Mouse (Mus musculus) megakaryocyte, embryonic 14.5 days (primary cell): ENCODE data around the gene Zscan29. TPM values are rescaled to one million over a fixed set of nuclear protein-coding genes. Genes with fewer than 3 reads are reported as not detected.
"Not testable (repeated sequence)": the region's sequence is repeated elsewhere in the genome, so short reads cannot be mapped to it uniquely, and the experiment has no call there.

Experiments
- H3K27me3 ChIP-seq: replicated peaks from 2 replicates; pipeline ENCODE3; 2012; ENCODE audit warnings: inconsistent platforms
- H3K36me3 ChIP-seq: replicated peaks from 2 replicates; pipeline ENCODE3; 2012; ENCODE audit warnings: low read length, inconsistent platforms, mixed read lengths
- H3K4me1 ChIP-seq: 2 replicates; pipeline ENCODE4 v1.6.1; 2012; ENCODE audit warnings: inconsistent platforms
- H3K4me3 ChIP-seq: replicated peaks from 2 replicates; pipeline ENCODE3; 2012; ENCODE audit warnings: moderate library complexity, mild to moderate bottlenecking, inconsistent platforms
- H3K9me3 ChIP-seq: 2 replicates; pipeline ENCODE4 v1.6.1; 2012; ENCODE audit warnings: inconsistent platforms
- FLI1 ChIP-seq: IDR thresholded peaks from 2 replicates; pipeline ENCODE4 v1.6.1; 2012; ENCODE audit warnings: low read length, inconsistent platforms, mixed read lengths
- GATA1 ChIP-seq: IDR thresholded peaks from 3 replicates; pipeline ENCODE4 v1.6.1; 2012; ENCODE audit warnings: mixed read lengths, low read length, inconsistent platforms, borderline replicate concordance
- polyA plus RNA-seq: library from polyadenylated mRNA; stranded (reverse); fragments of >175 nt; gene quantifications from 2 replicates; pipeline ENCODE4 v1.2.3, GENCODE M21; 2012; ENCODE audit warnings: low replicate concordance; ENCODE audit not compliant: insufficient read depth

Gene Zscan29
- polyA plus RNA-seq, 1 experiment: 5.5 TPM

GRCm38 (mm10) chr2:121139266-121140017 is 31.5 kb downstream of the Zscan29 start:
- peak overlapping the region; percentile 94 for H3K4me3 ChIP-seq
- H3K9me3 ChIP-seq: peaks cover 3% of the 10 kb centered on the region; the same call in 1 of the 2 replicates
- H3K4me1 ChIP-seq: peaks cover 35% of the 10 kb centered on the region
- peaks cover 30% of the 10 kb centered on the region for H3K36me3 ChIP-seq
- no peaks in the 10 kb centered on the region for H3K27me3 ChIP-seq
- no peak for TF ChIP-seq FLI1

- no peak for TF ChIP-seq FLI1
- no peak for TF ChIP-seq GATA1
- Histone ChIP-seq H3K36me3 (peaks cover 16% of the 10 kb centered on the region), H3K4me1 (peaks cover 38% of the 10 kb centered on the region), H3K27me3 (peaks cover 2% of the 10 kb centered on the region), H3K4me3 (no peak overlapping the region), H3K9me3 (peaks cover 3% of the 10 kb centered on the region; the same call in 1 of the 2 replicates)
These were observed 33.6 kb downstream of the Zscan29 start for GRCm38 (mm10) chr2:121137371-121137770.

GRCm38 (mm10) chr2:121132822-121133221 is 38.1 kb downstream of the Zscan29 start:
- TF ChIP-seq FLI1 (no peak), GATA1 (no peak)
- Histone ChIP-seq H3K36me3 (peaks cover 3% of the 10 kb centered on the region), H3K27me3 (peaks cover 2% of the 10 kb centered on the region), H3K4me3 (no peak overlapping the region), H3K4me1 (peaks cover 16% of the 10 kb centered on the region; the same call in 1 of the 2 replicates), H3K9me3 (peaks cover 3% of the 10 kb centered on the region; the same call in 1 of the 2 replicates)

DNA sequence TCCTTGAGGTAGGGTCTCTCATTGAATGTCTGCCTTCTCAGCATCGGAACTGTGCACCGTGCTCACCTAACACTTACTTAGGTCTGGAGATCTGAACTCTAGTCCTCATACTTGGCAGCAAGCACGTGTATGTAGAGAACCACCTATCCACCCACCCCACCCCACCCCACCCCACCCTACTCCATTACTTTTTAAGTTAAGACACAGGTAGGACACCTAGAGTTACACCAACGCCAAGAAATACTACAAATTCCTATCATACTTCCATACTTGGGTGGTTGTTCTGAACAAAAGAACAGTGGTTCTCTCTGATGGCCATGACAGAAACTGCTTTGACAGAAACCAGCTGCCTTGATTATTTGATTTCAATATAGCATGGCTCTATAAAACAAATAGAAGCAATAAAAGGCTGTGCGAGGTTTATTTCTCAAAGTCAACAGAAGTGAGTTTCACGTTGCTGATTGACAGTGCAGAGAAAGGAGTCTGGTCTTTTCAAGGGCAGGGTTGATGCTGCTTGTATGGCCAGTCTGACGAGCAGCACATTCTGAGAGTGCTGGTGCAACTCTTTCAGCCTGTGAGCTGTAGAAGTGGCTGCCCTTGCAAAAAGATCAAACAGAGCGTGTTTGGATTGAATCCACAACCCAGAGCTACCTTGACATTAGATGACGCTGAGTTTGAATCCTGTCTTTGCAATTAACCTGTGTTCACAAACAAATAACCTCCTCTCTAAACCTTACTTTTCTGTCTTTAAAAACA is 41.9 kb downstream of the Zscan29 start:
- TF ChIP-seq FLI1: no peak
- TF ChIP-seq GATA1: no peak
- peaks cover 6% of the 10 kb centered on the region for H3K27me3 ChIP-seq

DNA sequence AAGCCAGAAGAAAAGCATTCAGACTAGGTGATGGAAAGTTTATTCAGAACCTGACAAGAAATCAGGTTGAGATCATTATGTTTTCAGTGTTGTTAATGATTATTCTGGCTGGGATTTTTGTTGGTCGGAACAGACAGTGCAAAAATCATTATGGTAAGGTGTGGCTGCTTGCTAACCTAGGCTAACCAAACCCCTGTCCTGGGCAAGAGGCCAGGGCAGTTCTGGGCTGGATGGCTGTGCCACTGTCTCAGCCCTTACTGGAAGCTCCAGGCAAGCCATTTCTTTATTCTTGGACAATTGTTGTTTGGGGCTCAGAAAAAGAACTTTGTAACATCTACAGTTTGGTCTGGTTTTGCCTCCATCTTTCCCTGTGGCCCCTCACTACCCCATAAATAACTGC is 43.4 kb downstream of the Zscan29 start:
- H3K4me3 ChIP-seq: no peak overlapping the region
- peaks cover 16% of the 10 kb centered on the region for H3K4me1 ChIP-seq
- peaks cover 5% of the 10 kb centered on the region for H3K27me3 ChIP-seq
- no peak for TF ChIP-seq FLI1
- no peak for TF ChIP-seq GATA1
- no peaks in the 10 kb centered on the region for H3K36me3 ChIP-seq
- no peaks in the 10 kb centered on the region for H3K9me3 ChIP-seq

More for the DNA sequence above, 41.9 kb downstream of the Zscan29 start:
- Histone ChIP-seq H3K4me1 (peaks cover 20% of the 10 kb centered on the region), H3K4me3 (no peak overlapping the region), H3K9me3 (no peaks in the 10 kb centered on the region), H3K36me3 (no peaks in the 10 kb centered on the region)

DNA sequence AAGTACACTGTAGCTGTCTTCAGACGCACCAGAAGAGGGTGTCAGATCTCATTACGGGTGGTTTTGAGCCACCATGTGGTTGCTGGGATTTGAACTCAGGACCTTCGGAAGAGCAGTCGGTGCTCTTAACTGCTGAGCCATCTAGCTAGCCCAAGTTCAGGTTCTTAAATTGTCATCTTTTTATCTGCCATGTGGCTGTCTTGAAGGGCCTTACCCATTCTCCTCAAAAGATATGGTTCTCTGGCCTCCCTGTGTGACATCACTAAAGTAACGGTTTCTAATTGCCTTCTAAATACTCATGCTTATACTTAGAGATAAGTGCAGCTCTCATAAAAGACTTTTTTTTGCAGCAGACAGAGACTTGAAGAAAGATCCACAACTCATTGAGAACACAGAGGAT is 44.6 kb downstream of the Zscan29 start:
- H3K36me3 ChIP-seq, H3K9me3 ChIP-seq, H3K4me3 ChIP-seq, H3K27me3 ChIP-seq: not testable (repeated sequence)
- H3K4me1 ChIP-seq: peaks cover 16% of the 10 kb centered on the region

DNA sequence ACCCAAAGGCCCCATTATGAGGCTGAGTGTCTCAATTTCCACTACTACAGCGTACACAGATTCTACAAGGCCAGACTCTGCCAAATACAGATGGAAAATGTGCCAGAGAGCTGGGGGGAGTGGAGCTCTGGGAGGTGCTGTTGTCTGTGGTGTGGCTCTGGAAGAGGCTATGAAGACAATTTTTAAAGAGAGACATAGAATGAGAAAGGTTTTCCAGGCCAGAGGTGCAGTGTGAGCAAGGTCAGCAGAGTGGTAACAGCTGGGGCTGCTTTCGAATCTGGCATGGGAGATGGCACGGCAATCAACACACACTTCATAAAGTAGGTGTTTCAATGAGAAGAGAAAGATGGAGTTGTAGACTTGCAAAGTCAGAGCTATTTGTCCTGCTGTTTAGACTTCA is 51.7 kb downstream of the Zscan29 start:
- Histone ChIP-seq H3K9me3 (no peaks in the 10 kb centered on the region), H3K27me3 (peaks cover 27% of the 10 kb centered on the region), H3K4me1 (peaks cover under 1% of the 10 kb centered on the region; the same call in 1 of the 2 replicates), H3K4me3 (no peak overlapping the region), H3K36me3 (no peaks in the 10 kb centered on the region)
- TF ChIP-seq GATA1 (no peak), FLI1 (no peak)

DNA sequence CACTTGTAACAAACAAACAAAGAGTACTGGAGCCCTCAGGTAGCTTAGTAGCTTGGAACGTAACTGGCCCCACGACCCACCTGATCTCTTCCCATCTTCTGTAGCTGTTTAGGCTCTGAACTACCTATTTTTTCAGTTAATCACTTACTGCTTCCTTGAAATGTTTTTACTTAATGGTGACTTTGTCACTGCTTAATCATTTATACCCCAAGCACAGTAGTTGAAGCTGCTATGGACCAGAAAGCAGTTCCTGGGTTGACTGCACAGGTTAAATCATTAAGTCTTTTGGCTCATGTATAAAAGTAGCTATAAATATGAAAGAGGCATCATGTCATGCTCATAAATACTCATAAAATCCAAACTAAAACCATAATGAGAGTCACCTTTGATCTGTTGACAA is 55.5 kb downstream of the Zscan29 start:
- no peaks in the 10 kb centered on the region for H3K4me1 ChIP-seq
- no peak for TF ChIP-seq GATA1
- no peak for TF ChIP-seq FLI1
- no peaks in the 10 kb centered on the region for H3K36me3 ChIP-seq
- no peaks in the 10 kb centered on the region for H3K9me3 ChIP-seq
- peaks cover 40% of the 10 kb centered on the region for H3K27me3 ChIP-seq
- no peak overlapping the region for H3K4me3 ChIP-seq

DNA sequence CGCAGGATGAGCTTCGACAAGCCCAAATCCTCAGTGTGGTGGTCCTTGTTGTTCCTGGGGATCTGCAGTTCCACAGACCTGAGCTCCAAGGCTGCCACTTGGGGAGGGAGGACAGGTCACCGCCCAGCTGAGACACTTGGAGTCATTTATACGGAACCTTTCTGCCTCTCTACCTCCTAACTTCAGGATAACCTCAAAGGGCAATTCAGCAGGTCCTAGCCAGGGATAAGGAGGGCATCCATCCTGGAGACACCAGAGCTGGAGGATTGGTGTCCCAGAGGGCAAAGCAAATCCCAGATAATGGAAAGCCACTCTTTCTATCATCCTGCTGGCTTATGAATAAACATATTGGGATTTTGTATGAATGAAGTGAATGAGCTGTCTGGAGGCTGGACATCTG is 61.2 kb downstream of the Zscan29 start, which contains the start of gene Tgm7:
Gene Tgm7, minus strand, starts transcription at position 101 of the 400 bp plus-strand sequence.
- no peaks in the 10 kb centered on the region for H3K4me1 ChIP-seq
- H3K27me3 ChIP-seq: peaks cover 27% of the 10 kb centered on the region
- H3K36me3 ChIP-seq: no peaks in the 10 kb centered on the region
- H3K4me3 ChIP-seq: no peak within 1 kb of the TSS
- no peaks in the 10 kb centered on the region for H3K9me3 ChIP-seq
- TF ChIP-seq FLI1: no peak
- no peak for TF ChIP-seq GATA1

Other genes with a start within 250 kb of the Zscan29 start
- gene Ubr1, start 200.4 kb downstream of the Zscan29 start, polyA plus RNA-seq: 3.7 TPM in 1 of 2 replicates, not detected in the other
- gene Tmem62, start 194.1 kb downstream of the Zscan29 start, polyA plus RNA-seq: 0.64 and 1.4 TPM in 2 replicates
- 3.2 and 12.3 TPM in 2 replicates for gene Ccndbp1, start 162.7 kb downstream of the Zscan29 start, polyA plus RNA-seq
- gene Epb42, start 134.1 kb downstream of the Zscan29 start, polyA plus RNA-seq: 2.6 TPM in 1 of 2 replicates, not detected in the other
- 0.03 TPM in 1 of 2 replicates, not detected in the other for gene Tgm5, start 85.3 kb downstream of the Zscan29 start, polyA plus RNA-seq
- not detected in 2 replicates for gene Tgm7, start 61.3 kb downstream of the Zscan29 start, polyA plus RNA-seq
- 1.7 and 1.9 TPM in 2 replicates for gene Adal, start 30.7 kb downstream of the Zscan29 start, polyA plus RNA-seq
- gene Lcmt2, start 30.5 kb downstream of the Zscan29 start, polyA plus RNA-seq: 2.6 and 3.3 TPM in 2 replicates
- 1.0 and 3.2 TPM in 2 replicates for gene Tubgcp4, start 471 bp downstream of the Zscan29 start, polyA plus RNA-seq
- gene Trp53bp1, start 100.3 kb upstream of the Zscan29 start, polyA plus RNA-seq: 8.6 TPM in 1 of 2 replicates, not detected in the other
- 1.6 and 11.4 TPM in 2 replicates for gene Map1a, start 118.5 kb upstream of the Zscan29 start, polyA plus RNA-seq
- gene Ppip5k1, start 184.3 kb upstream of the Zscan29 start, polyA plus RNA-seq: 1.9 TPM in 1 of 2 replicates, not detected in the other
- gene Ckmt1, start 186.6 kb upstream of the Zscan29 start, polyA plus RNA-seq: not detected in 2 replicates
- gene Strc, start 216.0 kb upstream of the Zscan29 start, polyA plus RNA-seq: not detected in 2 replicates
- 332 and 1,563 TPM in 2 replicates for gene Pdia3, start 242.7 kb upstream of the Zscan29 start, polyA plus RNA-seq
- 0.10 TPM in 1 of 2 replicates, not detected in the other for gene Catsper2, start 242.7 kb upstream of the Zscan29 start, polyA plus RNA-seq